Mouse (Mus musculus): ENCODE measurements at regions not wholly inside any gene's neighbourhood (a gene's known extent, or its start where the extent isn't known, plus 50 kb on each side); places are given as distances from the start of the nearest gene placed in this dataset.

- peak; percentile 39 for DNase-seq (ENCODE audit: low read depth, low spot score)
Observed at GRCm38 (mm10) chr2:128473241-128473954, 117.6 kb upstream of the Spdye4c start.

GRCm38 (mm10) chr2:128473997-128474396 lies 117.0 kb upstream of the Spdye4c start:
- DNase-seq (ENCODE audit: low read depth, low spot score), result no peak

- DNase-seq (ENCODE audit: low read depth, low spot score), result no peak
Observed at GRCm38 (mm10) chr2:128477242-128477641, 113.8 kb upstream of the Spdye4c start.

DNA sequence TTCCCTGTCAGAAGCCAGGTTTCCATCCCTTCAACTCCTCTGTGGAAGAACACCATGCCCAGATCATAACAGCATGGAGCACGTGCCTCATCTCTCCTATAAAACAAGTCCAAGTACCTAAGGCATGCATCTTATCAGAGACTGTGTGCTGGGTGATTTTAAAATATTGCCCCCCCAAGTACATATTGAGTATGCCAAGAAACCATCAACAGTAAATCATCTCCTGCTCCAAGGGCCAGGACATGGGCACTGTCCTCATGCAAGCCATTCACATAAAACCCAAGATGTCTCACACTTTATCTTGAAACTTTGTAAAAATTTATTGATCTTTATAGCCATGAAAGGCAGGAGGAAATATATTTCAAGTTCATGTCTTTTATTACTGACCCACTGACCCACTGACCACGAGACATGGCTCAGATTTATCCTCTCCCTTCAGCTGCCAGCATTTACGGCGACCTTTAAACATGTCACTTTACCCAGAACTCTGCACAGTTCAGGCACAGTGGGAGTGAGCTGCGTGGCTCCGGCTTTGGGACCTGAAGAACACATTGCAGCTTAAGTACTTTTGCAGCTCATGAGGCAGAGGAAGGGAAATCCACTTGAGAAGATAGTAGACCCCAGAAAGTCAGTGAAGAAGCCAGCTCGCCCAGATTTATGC lies 99.7 kb upstream of the Spdye4c start:
- DNase-seq (ENCODE audit: low read depth, low spot score), result no peak

- no peak for DNase-seq (ENCODE audit: low read depth, low spot score)
Observed at GRCm38 (mm10) chr2:128493871-128494270, 97.1 kb upstream of the Spdye4c start.

DNA sequence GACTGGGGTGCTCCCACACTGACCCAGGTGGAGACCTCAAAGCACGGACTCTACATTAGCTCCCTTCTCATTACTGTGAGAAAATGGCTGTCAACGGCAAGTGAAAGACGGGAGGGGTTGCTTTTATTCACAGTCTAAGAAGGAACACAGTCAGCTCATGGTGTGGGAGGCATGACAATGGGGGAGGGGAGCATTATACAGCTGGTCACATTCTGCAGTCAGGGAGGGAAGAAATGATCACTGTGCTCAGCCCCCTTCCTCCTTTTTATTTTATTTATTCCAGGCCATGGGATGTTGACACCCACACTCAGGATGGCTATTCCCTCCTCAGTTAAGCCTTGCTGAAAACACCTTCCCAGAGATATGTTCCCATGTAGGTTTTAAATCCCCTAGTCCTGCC lies 93.1 kb upstream of the Spdye4c start:
- no peak for DNase-seq (ENCODE audit: low read depth, low spot score)

DNA sequence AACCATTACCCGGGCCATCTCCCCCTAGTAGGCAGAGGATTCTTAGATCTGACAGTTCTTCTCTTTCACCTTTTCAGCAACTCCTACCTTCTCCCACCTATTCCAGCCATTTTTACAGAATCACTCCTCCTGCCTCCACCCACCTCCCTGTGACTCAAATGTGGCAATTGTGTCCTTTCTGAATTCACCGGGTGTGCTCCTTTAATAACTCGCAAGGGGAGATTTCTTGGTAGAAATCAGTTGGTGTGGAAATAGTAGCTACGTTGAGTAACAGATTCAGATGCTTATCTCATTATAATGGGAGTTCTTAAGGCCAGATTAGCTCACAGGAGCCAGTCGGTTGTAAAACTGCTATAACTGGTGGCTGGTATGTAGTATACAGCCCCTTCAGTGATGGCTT lies 92.4 kb upstream of the Spdye4c start:
- no peak for DNase-seq (ENCODE audit: low read depth, low spot score)

- no peak for DNase-seq (ENCODE audit: low read depth, low spot score)
Observed at GRCm38 (mm10) chr2:128499575-128500184, 91.3 kb upstream of the Spdye4c start.

- DNase-seq (ENCODE audit: low read depth, low spot score), result no peak
Observed at GRCm38 (mm10) chr2:128502676-128503075, 88.3 kb upstream of the Spdye4c start.

- no peak for DNase-seq (ENCODE audit: low read depth, low spot score)
Observed at GRCm38 (mm10) chr2:128503136-128503935, 87.7 kb upstream of the Spdye4c start.

- DNase-seq (ENCODE audit: low read depth, low spot score), result no peak
Observed at GRCm38 (mm10) chr2:128507591-128508243, 83.3 kb upstream of the Spdye4c start.

DNA sequence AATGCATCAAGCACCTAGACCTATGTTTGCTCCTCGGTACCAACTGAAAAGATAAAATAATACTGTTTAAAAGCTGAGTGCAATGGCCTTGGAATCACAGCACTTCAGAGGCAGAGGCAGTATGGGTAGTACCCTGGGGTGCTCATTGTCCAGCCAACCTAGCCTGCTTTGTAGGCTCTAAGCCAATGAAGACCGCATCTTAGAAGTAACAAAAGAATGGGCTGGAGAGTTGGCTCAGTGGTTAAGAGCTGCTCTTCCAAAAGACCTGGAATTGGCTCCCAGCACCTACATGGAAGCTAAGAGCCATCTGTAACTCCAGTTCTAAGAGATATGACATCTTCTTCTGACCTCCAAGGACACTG lies 82.8 kb upstream of the Spdye4c start:
- no peak for DNase-seq (ENCODE audit: low read depth, low spot score)

GRCm38 (mm10) chr2:128511291-128511690 lies 79.7 kb upstream of the Spdye4c start:
- DNase-seq (ENCODE audit: low read depth, low spot score), result no peak

DNA sequence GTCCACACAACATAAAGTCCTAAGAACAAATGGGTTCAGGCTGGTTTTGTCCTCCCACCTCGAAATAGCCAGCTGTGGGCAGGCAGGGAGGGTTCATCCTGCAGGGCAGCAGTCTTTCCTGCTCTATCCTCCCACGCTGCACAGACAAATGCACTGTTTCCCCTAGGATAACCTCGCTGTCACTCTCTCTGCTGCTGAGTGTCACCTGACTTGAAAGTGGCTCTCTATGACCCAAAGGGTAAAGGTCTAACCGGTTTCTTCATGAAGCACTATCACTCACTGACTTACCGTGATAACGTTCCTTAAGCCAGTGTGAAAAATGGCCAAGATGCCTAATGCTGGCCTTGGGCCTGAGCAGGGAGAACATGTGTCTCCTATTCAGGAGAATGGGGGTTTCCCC lies 78.2 kb upstream of the Spdye4c start:
- no peak for DNase-seq (ENCODE audit: low read depth, low spot score)

DNA sequence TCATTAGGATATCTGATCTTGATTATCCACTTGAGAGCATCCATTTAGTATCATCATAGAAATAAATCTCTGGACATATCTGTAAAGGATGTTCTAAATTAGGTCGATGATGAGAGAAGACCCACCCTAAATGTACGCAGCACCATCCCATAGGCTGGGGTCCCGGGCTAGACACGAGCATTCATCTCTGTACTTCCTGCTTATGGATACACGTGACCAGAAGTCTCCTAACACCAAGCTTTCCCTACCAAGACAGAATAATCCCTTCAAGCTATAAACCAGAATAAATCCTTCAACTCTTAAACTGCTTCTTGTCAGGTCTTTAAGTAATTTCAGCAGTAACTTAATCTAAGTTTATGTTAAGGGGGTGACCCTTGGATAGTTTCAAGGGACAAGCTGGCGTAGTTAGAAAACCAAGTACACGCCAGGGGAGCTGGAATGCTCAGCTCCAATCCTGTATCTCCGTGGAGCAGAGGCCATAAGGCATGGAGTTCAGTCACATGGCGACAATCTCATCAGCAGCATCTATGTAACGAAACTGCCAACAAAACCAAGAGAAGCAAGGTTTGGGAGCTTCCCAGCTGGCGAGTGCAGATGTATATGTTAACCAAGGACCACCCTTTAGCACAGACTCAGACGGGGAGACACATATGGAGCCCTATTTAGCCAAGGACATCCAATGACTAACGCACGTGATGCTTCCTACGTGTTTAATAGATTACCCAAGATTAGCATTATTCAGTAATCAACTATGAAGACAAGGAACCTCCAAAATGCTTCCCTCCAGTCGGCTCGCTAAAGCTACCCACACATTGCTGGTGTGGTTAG lies 76.3 kb upstream of the Spdye4c start:
- DNase-seq (ENCODE audit: low read depth, low spot score), result no peak

DNA sequence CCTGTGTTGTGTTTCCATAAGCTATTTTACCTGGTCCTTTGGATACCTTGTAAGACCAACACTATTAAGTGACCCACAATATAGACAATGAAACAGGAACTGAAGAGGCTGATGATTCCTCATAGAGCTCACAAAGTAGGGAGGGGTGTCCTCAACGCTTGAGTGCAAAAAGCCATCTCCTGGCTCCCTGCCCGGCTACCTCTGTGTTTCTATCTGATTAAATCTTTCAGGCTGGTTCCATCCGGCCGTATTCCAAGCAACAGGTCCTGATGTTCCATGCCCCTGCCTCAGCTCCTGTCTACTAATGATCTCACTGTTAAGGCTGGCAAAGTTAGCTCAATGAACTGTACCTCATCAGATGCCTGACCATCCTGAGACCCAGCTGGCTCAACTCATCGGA lies 75.3 kb upstream of the Spdye4c start:
- DNase-seq (ENCODE audit: low read depth, low spot score), result no peak

DNA sequence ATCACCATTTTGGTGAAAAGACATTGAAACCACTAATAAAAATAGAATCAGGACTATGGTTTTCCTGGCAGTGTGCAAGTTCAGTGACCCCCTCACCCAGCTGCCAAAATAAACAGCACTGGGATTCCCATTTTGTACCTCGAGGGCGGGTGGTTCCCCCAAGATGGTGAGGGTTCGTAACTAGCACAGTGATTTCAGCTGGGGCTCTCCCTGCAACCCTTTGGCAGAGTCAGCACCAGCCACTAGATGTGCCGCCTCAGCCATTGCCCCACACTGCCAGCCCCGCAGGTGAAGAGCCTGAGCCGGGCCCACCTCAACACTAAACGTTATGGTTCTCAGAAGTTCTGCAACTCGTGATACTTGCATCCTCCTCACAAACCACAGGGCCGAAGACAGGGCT lies 74.3 kb upstream of the Spdye4c start:
- DNase-seq (ENCODE audit: low read depth, low spot score), result no peak

GRCm38 (mm10) chr2:128518142-128518541 lies 72.9 kb upstream of the Spdye4c start:
- DNase-seq (ENCODE audit: low read depth, low spot score), result no peak

- DNase-seq (ENCODE audit: low read depth, low spot score), result no peak
Observed at GRCm38 (mm10) chr2:128521701-128522443, 69.1 kb upstream of the Spdye4c start.

Data from skeletal muscle tissue, adult 2 months (tissue).